Mouse (Mus musculus): Measurements from ENCODE around the gene Rassf7.

Gene Rassf7

GRCm38 (mm10) chr7:141215101-141215879 lies at the start of gene Rassf7:
Gene Rassf7 (plus strand): TSS chr7:141215860.
- DNase-seq (ENCODE audit: low read depth, low spot score): peak; percentile 99

DNA sequence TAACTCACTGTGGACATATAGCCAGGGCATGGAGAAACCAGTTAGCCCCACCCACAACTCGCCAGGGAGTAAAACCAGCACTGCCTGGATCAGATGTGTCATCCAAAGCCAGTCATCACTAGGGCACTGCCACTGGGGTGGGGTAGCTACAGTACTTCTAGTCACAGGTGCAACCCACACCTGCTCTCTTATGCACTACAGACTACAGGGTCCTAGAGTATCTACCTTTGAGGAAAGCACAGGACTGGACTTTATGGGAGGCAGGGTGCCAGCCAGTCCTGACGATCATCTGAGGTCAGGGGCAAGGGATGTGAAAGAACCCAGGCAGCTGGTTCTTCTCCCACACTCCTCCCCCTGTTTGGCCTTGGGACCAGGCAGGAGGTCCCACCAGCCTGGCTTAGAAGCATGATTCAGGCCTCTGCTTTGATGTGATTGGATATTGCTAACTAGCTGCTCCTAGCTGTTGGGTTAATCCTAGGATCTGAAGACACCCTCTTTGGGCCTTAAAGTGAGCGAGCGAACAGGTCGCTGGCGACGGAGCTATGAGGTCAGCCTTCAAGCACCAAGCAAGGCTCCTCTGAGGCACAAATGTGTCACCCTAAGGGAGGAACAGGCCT lies 47.7 kb upstream of the Rassf7 start:
- peak; percentile 53 for DNase-seq (ENCODE audit: low read depth, low spot score)

DNA sequence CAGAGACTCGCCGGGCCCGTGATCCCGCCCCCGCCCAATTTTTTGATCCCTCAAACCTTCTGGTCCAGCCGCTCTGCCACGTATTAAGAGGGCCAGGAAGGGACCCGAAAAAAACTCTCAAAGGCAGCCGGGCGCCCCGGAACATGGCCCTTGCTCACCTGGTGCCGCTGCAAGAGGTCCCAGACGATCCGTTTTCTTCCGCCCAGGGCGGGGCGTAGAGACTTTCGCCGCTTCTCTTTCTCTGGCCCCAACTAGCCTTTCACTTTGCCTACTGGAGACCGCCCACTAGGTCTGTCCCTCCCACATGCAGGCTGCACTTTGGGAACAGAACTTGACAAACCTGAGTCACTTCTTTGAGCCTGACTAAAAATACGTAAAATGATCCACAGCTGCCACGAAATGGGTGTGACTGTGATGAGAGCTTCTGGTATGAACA lies 47.1 kb upstream of the Rassf7 start:
- peak; percentile 68 for DNase-seq (ENCODE audit: low read depth, low spot score)

GRCm38 (mm10) chr7:141169300-141169699 lies 46.4 kb upstream of the Rassf7 start:
- DNase-seq (ENCODE audit: low read depth, low spot score): no peak

DNA sequence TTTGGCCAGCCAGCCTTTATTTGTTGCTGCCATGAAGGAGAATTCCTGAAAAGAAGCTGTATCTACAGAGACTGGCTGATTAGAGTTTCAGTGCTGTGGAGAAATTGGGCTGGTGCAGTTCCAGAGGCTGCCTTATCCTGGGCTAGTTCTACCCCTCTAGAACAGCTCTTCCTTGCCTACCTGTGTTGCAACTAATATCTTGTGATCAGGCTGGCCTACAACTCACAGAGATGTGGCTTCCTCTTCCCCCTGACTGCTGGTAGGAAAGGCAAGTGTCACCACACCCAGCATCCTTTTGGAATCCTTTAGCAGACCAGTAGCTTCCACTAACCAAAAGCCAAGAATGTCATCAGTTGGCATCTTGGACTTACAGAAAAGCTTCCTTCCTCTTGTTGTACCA lies 45.8 kb upstream of the Rassf7 start:
- no peak for DNase-seq (ENCODE audit: low read depth, low spot score)

GRCm38 (mm10) chr7:141172116-141173006 lies 43.3 kb upstream of the Rassf7 start, which contains the start of gene Rnh1:
Gene Rnh1 (minus strand): TSS chr7:141172857.
- DNase-seq (ENCODE audit: low read depth, low spot score): peak; percentile 96

DNA sequence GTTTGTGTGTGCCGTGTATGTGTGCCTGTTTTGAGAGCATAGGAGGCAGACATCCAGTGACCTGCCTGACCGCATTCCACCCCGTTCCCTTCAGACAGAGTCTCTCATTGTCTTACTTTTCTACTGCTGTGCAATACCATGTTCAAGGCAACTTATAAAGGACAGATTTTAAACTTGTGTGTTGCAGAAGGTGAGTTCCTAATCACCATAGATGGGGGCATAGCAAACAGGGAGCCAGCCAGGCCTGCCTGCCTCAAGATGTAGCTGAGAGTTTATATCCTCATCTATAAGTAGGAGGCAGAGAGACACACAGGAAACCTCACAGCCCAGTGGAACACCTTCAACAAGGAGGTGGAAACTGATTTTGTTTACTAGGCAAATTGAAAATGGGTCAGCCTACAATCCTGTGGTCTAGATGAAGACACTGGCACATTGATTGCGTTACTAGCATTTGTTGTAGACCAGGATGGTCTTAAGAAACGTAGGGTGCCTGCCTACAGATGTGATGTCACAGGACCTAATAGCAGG lies 42.3 kb upstream of the Rassf7 start:
- no peak for DNase-seq (ENCODE audit: low read depth, low spot score)

DNA sequence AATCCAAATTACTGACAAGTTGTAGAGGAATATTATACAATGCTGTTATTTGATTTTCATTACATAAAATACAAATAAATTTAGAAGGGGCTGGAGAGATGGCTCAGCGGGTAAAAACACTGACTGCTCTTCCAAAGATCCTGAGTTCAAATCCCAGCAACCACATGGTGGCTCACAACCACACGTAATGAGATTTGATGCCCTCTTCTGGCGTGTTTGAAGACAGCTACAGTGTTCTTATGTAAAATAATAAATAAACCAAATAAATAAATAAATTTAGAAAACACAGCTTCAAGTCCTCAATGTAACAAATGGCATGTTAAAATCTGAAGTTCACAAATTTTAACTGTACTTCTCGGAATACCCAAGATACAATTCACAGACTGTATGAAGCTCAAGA lies 40.6 kb upstream of the Rassf7 start:
- DNase-seq (ENCODE audit: low read depth, low spot score): no peak

GRCm38 (mm10) chr7:141176173-141176572 lies 39.5 kb upstream of the Rassf7 start:
- DNase-seq (ENCODE audit: low read depth, low spot score): peak; percentile 91

DNA sequence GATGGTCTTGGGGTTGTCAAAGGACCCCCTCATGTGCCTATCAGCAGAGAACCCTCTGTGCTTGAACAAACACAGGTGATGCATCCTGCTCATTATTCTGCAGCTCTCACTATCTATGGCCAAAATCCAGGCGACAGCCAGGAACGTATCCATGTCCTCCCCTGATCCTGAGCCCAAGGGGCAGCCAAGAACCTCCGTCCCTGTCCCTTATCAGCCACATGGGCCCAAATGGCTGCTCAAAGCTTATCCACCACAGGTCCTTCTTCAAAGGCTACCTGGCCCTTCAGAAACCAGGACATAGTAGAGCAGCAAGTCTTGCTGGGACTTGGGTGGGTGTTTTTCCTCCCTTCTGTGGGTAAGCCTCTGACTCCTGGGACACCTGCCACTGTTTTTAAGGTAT lies 27.5 kb upstream of the Rassf7 start:
- DNase-seq (ENCODE audit: low read depth, low spot score): no peak

GRCm38 (mm10) chr7:141188733-141189132 lies 26.9 kb upstream of the Rassf7 start:
- no peak for DNase-seq (ENCODE audit: low read depth, low spot score)

- DNase-seq (ENCODE audit: low read depth, low spot score): no peak
Measured at GRCm38 (mm10) chr7:141190220-141190619, 25.4 kb upstream of the Rassf7 start.

DNA sequence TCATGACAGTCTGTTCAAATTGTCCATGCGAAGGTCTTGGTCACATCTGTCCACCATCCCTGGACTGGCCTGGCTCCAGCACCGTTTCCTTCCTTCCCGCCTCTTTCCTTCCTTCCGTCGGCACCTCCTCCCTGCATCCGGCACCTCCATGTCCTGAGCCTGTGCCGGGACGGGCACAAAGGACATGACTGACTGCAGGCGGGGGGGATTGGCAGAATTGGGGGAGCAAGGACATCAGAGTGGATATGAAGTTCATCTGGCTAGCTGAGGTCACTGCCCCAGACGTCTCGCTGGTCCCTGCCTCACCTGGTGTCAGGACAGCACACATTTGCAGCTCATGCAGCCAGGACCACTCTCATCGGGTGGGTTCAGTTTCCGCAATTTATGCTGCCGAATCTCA lies 24.6 kb upstream of the Rassf7 start:
- no peak for DNase-seq (ENCODE audit: low read depth, low spot score)

GRCm38 (mm10) chr7:141191796-141192685 lies 23.6 kb upstream of the Rassf7 start:
- no peak for DNase-seq (ENCODE audit: low read depth, low spot score)

GRCm38 (mm10) chr7:141192776-141193347 lies 22.8 kb upstream of the Rassf7 start:
- DNase-seq (ENCODE audit: low read depth, low spot score): no peak

- peak; percentile 51 for DNase-seq (ENCODE audit: low read depth, low spot score)
Measured at GRCm38 (mm10) chr7:141193348-141193856, 22.3 kb upstream of the Rassf7 start.

GRCm38 (mm10) chr7:141193948-141194347 lies 21.7 kb upstream of the Rassf7 start, which contains the start of the genes Hras and Lrrc56:
Gene Hras (minus strand): TSS chr7:141194005.
Gene Lrrc56 (plus strand): TSS chr7:141194157.
- peak; percentile 97 for DNase-seq (ENCODE audit: low read depth, low spot score)

- no peak for DNase-seq (ENCODE audit: low read depth, low spot score)
Measured at GRCm38 (mm10) chr7:141194409-141194808, 21.3 kb upstream of the Rassf7 start.

DNA sequence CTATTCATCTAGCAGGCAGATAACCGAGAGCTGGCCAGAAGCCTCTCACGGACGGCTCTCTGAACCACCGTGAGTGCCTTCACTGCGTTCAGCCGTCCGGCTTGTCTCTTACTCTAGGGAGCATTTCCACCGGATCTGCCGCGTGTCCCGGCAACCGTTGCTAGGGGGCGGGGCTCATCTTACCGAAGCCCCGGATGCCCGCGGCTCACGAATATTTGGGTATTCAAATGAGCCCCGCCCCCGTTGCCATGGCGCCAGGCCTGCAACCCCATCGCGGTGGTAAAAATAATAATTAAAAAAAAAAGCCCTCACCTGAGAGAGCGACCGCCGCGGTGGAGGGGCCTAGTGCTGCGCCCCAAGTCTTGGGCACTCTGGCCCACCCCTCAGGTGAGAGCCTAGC lies 20.8 kb upstream of the Rassf7 start:
- peak; percentile 90 for DNase-seq (ENCODE audit: low read depth, low spot score)

GRCm38 (mm10) chr7:141195754-141196153 lies 19.9 kb upstream of the Rassf7 start:
- no peak for DNase-seq (ENCODE audit: low read depth, low spot score)

All from ES-CJ7 (cell line).